Mouse (Mus musculus) gastrocnemius, postnatal 4 days (tissue): ENCODE measurements around the gene Lin28a. TPM values are rescaled to one million over a fixed set of nuclear protein-coding genes. Genes with fewer than 3 reads are reported as not detected.

Source experiments
- DNase-seq, 2 experiments: peaks; one replicate each; pipeline ENCODE4 v3.0.0; 2021 to 2022; ENCODE audit warnings: low spot score in 2 of 2, mixed read lengths in 2 of 2
- long read RNA-seq, 2 experiments: library from polyadenylated mRNA; stranded (forward); transcript quantifications; one replicate each; pipeline ENCODE4 v2.0.0; 2021
- total RNA-seq, 2 experiments: library from RNA; stranded (reverse); gene quantifications; 2 replicates each; pipeline ENCODE4 v1.2.3; 2021

Lin28a gene
- total RNA-seq, result 1 to 10 TPM; 2.7 to 3.5 TPM
- long read RNA-seq, experiment 1, result 0 reads
- long read RNA-seq, experiment 2, result 0 reads

DNA sequence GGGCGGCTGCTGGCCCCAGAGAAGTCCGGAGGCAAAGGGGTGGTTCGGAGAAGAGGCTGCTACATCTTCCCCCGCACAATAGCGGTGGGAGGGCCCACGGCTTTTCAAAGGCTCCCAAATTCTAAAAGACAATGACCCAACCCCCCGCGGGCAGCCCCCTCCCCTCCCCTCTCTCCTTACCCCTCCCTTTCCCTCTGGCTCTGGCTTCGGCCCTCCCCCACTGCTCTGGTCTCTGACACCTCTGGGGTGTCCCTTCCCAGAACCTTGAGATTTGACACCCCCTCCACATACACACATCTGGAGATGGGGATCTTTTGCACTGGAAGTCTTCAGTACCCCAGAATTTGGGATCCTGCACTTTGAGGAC is at the start of gene Lin28a:
Gene Lin28a (minus strand): TSS at position 63 of the 367 bp plus-strand sequence.
- DNase-seq, result no peak

DNA sequence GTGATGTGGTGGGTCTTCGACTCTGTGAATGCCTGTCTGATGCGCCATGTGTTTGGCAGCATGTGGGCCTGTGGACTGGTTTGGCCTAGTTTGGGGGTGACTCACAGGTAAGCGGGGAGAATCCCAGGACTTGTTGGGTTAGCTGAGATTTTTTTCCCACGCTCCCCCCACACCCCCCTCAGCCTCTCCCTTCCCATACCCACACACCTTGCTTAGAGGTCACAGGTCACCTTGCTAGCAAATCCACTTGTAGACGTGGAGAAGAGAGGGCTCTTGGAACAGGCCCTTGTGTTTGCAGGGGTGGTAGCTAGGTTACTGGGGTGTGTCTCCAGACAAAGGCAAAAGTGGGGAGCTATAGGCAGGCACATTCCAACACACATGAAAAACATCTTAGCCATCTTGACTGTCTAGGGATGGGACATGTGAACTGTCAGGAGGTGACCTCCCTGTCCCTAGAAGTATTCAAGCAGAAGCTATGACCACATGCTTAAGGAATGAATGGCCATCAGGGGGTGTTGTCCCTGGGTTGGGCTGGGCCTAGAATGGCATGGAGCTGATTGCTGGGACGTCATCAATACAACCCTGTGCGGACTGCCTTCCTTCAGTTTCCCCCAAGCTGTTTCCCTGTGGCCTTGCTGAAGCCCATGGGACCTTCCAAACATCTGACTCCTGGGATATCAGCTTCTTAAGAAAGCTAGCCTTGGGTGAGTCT is 49.3 kb upstream of the Lin28a start:
- no peak for DNase-seq

DNA sequence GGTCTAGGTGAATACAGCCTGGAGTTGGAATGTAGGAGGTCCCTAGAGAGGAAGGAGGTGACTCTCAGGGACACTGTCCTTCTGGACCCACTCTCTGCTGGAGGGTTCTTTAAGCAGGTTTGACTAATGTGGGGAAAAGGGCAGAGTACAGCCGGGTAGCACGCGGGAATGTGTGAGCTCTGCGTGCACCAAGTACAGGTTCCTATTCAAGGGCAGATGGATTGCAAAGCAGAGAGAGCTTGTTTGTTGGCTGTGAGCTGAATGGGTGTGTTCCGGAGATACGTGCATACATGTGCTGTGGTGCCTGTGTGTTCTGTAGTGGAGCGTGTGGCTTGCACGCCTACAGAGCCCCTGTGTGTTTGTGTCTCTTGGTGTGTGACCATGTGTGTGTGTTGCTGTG is 48.7 kb upstream of the Lin28a start:
- no peak for DNase-seq

GRCm38 (mm10) chr4:134065431-134066004 is 46.9 kb upstream of the Lin28a start:
- DNase-seq, result no peak

DNA sequence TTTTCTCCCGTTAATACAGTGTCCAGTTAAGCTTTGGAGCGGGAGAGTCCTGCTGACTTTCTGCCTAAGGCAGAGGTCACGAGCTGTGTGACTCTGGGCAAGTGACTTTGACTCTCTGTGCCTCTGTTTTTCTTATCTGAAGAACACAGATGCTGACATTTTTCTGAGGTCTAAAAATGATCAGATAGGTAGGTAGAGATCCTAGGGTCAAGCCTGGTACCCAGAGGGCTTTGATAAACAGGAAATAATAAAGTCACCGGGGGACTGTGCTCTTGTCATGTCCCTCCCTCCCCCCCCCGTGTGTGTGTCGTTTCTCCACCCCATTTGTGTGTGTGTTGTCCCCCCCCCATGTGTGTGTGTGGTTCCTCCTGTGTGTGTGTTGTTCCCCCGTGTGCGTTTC is 43.9 kb upstream of the Lin28a start:
- no peak for DNase-seq

- no peak for DNase-seq
Observed at GRCm38 (mm10) chr4:134061944-134062446, 43.4 kb upstream of the Lin28a start.

DNA sequence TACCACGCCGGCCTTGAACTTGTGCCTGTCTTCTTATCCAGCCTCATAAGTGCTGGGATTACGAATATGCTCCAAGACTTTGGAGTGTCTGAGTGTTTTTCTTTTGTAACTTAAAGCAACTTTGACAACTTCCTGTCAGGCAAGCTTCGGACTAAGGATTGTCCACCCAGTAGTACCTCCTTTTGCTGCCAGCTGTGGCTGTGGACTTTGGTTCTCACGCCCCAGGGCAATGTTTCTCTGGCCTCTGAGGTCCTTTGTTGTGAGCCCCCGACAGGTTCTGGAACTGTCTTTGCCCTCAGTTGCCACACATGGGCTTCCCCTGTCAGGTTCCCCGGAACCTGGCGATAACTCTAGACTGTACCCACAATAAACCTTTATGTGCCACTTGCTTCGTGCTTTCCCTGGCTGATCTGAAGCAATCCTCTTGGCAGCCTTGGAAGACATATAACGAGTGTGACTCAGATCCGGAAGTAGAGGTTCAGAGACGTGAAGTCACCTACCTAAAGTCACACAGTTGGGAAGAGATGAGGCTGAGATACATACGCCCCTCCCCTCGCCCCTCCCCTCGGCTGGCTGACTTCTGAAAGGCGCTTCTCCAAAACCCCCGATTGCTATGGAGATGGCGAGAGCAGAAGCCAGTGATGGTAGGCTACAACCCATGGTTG is 42.7 kb upstream of the Lin28a start:
- DNase-seq, result no peak

GRCm38 (mm10) chr4:134060135-134060865 is 41.7 kb upstream of the Lin28a start, which contains the start of gene Crybg2:
Gene Crybg2, plus strand, starts transcription at chr4:134060815.
- DNase-seq, result no peak

DNA sequence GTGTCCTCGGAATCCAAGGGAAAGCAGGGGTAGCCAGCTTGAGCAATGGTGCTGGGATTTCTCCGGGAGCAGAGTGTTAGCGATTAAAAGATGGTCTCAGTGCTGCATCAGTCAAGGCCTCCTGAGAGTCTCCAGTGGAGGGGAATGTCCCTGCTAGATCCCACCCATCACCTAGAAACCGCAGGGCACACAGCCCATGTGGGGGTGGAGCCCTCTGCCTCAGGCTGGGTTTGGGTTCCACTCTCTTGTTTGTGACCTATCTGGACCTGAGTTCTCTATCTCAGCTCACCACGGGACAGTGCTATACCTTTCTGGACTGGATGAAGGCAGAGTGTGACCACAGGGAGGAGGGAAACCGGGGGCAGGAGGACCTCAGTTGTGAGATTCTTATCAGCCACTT is 40.3 kb upstream of the Lin28a start:
- no peak for DNase-seq

DNA sequence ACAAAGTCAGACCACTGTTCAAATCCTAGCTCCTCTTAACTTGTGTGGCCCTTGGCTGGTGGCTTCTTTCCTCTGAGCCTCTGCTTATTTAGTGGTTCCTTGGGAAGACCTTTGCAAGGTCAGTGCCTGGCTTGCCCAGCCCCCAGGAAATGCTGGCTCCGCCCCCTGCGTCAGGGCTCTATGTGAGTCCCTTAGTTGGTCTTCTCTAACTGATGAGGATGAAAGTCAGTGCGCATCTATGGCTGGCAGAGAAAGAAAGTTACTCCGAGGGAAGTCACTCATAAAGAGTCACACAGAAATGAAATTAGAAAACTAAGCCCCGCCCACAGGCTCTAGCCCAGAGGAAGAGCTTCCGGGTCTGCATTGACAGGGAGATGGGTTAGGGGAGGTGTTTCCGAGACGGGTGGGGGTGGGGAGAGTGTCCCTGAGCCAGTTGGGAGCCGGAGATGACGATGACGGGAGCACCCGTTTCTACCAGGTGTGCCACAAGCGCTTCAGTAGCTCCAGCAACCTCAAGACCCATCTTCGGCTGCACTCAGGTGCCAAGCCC is 39.6 kb upstream of the Lin28a start:
- DNase-seq, result no peak

- no peak for DNase-seq
Observed at GRCm38 (mm10) chr4:134053538-134053937, 34.9 kb upstream of the Lin28a start, which contains the start of gene Zfp683. Gene Zfp683, plus strand, starts transcription at chr4:134053838.

- peak in 1 of 2 experiments; percentile 59 for DNase-seq
Observed at GRCm38 (mm10) chr4:134052560-134052959, 33.9 kb upstream of the Lin28a start.

GRCm38 (mm10) chr4:134051912-134052311 is 33.3 kb upstream of the Lin28a start:
- no peak for DNase-seq

- DNase-seq, result no peak
Observed at GRCm38 (mm10) chr4:134047648-134048047, 29.0 kb upstream of the Lin28a start.

GRCm38 (mm10) chr4:134043041-134043440 is 24.4 kb upstream of the Lin28a start:
- no peak for DNase-seq

GRCm38 (mm10) chr4:134041317-134042123 is 22.9 kb upstream of the Lin28a start:
- DNase-seq, result peak in 1 of 2 experiments; percentile 45

DNA sequence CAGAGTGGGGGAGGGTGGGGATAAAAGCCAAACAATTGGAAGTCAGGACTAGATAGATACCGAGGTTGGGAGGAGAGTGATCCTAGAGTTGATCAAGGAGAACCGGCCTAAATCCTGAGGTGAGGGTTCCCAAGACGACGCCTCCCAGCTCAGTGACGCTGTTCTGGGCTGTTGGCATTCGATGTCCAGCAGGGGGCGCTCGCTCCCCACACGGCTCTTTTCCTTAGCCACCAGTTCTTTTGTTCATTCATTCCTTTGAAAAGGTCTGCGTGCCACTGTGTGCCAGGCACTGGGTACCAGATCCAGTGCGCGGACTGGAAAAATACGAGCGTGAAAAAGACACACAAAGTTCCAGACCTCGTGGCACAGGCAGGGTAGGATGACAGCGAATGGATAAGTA is 17.3 kb upstream of the Lin28a start:
- DNase-seq, result peak; percentile 53 to 66

DNA sequence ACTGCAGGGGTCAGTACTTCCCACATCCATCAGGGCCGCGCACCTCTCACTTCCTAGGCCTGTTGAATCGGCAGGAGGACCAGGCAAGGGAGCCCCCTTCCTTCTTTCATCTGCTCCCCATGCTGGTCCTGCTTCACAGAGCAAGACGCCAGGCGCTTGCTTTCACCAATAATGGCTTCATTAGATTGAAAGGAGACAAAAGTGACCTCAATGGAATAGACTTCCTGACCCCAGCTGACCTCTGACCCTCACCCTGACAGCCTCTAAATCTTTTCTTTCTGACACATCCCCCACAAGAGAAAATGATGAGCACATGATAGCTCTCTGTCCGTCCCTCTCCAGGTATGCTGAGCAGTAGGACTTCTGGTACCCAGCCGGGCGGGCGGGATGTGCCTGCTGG is 7.2 kb upstream of the Lin28a start:
- no peak for DNase-seq

GRCm38 (mm10) chr4:134020621-134021020 is 2.0 kb upstream of the Lin28a start:
- DNase-seq, result peak; percentile 45 to 65
